Mouse (Mus musculus): ENCODE results near the gene 4930522H14Rik.

DNA sequence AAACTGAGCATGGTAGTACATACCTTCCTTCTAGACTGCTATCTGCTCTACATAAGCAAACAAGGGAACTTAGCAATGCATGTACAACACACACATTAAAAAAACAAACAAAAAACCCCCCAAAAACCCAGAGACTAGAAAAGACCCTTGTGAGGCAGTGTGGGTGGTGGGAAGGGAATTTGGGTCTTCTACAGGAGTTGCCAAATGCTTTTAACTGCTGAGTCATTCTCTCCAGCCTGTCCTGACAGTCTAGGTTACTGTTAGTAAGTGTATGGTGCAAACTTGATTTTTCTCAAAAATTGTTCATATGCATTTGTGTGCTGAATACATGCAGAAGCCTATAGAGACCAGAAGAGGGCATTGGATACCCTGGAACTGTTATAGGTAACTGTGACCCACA, 59.5 kb downstream of the 4930522H14Rik start:
- TF ChIP-seq CTCF (IDR thresholded peaks at IDR 0.05; ENCODE audit: low read depth) = no peak
- no peak for TF ChIP-seq EP300 (IDR thresholded peaks at IDR 0.05; ENCODE audit: low read depth)
